Mouse (Mus musculus) embryonic fibroblast, embryonic 13.5 days (primary cell): ENCODE measurements at regions not wholly inside any gene's neighbourhood (a gene's known extent, or its start where the extent isn't known, plus 50 kb on each side); places are given as distances from the start of the nearest gene placed in this dataset.
"Not testable (repeated sequence)": the region's sequence is repeated elsewhere in the genome, so short reads cannot be mapped to it uniquely, and the experiment has no call there.

ENCODE experiments used
- H3K27ac ChIP-seq: 2 replicates; pipeline ENCODE4 v1.5.1; 2012; ENCODE audit warnings: low read length, control low read depth, inconsistent platforms; ENCODE audit not compliant: insufficient read depth
- H3K4me1 ChIP-seq: 2 replicates; pipeline ENCODE4 v1.6.1; 2011; ENCODE audit warnings: low read length; ENCODE audit not compliant: control insufficient read depth, insufficient read depth
- H3K4me3 ChIP-seq: 2 replicates; pipeline ENCODE4 v1.5.1; 2011; ENCODE audit warnings: mild to moderate bottlenecking, control low read depth, low read length; ENCODE audit not compliant: insufficient read depth
- CTCF ChIP-seq: IDR thresholded peaks from 2 replicates; pipeline ENCODE4 v1.5.1; 2011; ENCODE audit warnings: mild to moderate bottlenecking, control low read depth, low read length, moderate library complexity, borderline replicate concordance; ENCODE audit not compliant: insufficient read depth
- POLR2A ChIP-seq: IDR thresholded peaks from 2 replicates; pipeline ENCODE4 v1.6.1; 2011; ENCODE audit warnings: low read depth, mild to moderate bottlenecking, control low read depth, low read length, moderate library complexity

DNA sequence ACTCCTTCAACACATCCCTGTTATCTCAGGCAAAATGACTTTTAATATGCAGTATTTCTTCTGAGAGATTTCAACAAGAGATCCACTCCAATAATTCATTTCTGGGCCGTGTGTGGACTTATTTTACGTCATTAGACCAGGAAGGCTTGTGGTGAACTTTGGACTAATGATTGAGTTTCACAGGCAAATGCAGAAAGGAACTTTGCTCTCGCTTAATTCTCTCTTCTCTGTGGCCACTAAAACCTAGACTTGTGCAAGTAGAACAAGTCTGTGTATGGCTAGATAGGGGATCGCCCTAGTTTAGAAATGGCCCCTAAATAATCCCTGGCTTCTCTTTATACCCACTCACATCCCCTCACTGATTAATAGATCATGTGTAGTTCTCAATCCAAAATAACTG lies 50.6 kb upstream of the Ppp1r12a start:
- TF ChIP-seq POLR2A (no peak), CTCF (no peak)
- H3K4me1 ChIP-seq, result no peaks in the 10 kb centered on the region
- H3K27ac ChIP-seq, result no peak overlapping the region
- H3K4me3 ChIP-seq, result no peak overlapping the region

DNA sequence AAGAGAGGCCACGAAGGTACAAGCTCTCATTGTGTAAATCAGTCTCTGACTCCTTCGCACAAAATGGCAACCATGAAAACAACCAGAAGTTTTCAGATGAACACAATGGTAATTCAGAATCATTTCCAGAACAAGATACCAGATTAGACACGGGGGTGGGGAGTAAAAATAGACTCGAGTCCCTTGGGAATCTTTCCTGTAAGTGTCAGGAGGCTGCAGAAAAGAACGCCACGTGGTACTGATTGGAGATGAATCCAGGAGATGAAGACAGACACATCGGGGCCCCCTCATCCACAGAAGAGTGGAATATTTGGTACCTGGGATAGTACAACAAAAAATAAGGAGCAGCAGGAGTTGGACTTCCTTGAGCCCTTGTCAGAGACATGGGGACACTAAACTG lies 51.1 kb upstream of the Ppp1r12a start:
- Histone ChIP-seq H3K4me3 (no peak overlapping the region), H3K4me1 (no peaks in the 10 kb centered on the region), H3K27ac (no peak overlapping the region)
- TF ChIP-seq POLR2A (no peak), CTCF (no peak)

DNA sequence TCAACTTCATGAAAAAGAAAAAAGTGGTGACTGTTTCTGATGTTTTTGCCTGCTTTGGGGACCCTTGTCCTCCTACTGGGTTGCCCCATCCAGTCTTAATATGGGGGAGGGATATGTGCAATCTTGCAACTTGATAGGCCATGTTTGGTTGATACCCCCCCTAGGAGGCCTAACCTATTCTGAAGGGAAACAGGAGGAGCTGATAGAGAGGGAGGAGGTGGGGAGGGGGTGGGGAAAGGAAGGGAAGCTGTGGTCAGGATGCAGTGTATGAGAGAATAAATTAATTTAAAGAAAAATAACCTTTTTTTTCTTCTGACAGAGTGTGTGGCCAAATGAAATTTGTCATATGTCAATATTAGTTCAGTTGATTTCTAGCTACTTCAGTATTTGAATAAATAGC lies 51.8 kb upstream of the Ppp1r12a start:
- Histone ChIP-seq H3K4me1 (no peaks in the 10 kb centered on the region), H3K27ac (no peak overlapping the region), H3K4me3 (no peak overlapping the region)
- TF ChIP-seq CTCF (no peak), POLR2A (no peak)

DNA sequence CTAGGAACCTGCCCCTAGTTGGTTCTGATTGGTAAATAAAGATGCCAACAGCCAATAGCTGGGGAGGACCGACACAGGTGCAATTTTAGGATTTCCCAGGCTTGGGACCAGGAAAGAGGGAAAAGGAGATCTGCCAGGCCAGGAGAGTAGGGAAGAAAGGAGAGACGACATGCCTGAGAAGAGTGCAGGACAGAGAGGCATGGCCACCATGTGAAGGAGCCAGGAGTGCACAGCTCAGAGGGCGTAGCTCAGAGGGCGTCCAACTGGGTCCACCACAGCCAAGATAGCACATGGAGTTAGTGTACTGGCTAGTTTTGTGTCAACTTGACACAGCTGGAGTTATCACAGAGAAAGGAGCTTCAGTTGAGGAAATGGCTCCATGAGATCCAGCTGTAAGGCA lies 53.5 kb upstream of the Ppp1r12a start:
- H3K27ac ChIP-seq, H3K4me1 ChIP-seq, H3K4me3 ChIP-seq: not testable (repeated sequence)

DNA sequence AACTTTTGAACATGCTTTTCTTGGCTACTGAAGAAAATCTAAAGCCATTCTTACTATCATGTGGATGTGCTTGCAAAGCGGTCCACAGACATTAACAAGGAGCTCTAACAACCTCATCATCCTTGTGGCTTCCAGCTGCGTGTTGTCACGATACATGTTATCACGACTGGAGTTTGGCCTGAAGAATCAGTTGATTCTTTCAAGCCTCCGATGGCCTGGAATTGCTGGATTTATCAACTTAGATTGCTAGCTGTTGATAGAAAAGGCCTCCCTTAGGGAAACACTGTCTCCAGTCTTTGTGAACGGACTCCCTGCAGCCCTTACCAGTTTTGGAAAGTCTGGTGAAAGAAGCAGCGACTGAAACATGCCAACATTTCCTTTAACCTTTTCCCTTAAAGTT lies 60.5 kb upstream of the Ppp1r12a start:
- Histone ChIP-seq H3K27ac (no peak overlapping the region), H3K4me1 (no peaks in the 10 kb centered on the region), H3K4me3 (no peak overlapping the region)
- TF ChIP-seq CTCF (no peak), POLR2A (no peak)

DNA sequence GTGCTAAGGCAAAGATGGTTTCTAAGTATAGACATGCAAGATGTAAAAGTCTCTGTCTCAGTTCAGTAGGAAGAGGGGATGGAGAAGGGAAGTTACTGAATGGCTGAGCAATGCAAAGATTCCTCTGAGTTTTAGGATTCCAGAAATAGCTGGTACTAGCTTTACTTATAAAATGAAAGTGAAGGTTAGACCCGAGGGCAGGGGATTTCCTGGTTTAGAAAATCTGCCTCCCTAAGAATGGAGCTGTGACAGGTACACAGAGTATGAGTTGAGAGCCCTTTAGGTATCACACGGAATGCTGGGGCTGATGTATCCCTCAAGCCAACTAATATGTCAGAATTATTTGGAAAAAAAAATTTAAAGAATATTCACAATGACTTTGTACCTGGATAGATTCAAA lies 69.0 kb upstream of the Ppp1r12a start:
- Histone ChIP-seq H3K4me1 (no peaks in the 10 kb centered on the region), H3K27ac (no peak overlapping the region), H3K4me3 (no peak overlapping the region)
- TF ChIP-seq POLR2A (no peak), CTCF (no peak)

DNA sequence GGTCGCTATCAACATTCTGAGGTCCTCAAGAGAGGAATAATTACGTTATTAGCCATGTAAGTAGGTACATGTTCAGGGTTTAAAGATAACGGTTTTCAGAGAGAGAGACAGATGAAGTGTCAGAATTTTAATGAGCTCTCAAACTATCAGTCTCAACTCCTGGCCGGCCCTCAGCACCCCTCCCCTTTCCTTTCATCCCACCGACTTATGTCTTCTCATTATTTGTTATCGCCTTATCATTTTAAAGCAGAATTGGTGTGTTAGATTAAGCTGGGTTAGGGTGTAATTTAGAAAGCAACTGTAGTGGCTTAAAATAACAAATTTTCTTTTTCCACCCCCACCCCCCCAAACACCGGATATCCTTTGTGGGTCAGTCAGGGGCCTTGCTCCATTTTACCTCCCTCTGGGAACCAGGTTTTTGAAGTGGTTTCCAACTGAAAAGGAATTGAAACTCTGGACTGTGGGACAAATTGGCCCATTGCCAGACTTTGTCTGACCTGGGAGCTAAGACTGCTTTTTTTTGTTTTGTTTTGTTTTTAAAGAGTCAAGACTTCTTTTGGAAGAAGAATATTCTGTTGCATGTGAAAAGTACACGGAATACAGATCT lies 72.5 kb upstream of the Ppp1r12a start:
- TF ChIP-seq POLR2A (no peak), CTCF (no peak)
- H3K4me3 ChIP-seq, result no peak overlapping the region
- H3K27ac ChIP-seq, result no peak overlapping the region
- H3K4me1 ChIP-seq, result no peaks in the 10 kb centered on the region

DNA sequence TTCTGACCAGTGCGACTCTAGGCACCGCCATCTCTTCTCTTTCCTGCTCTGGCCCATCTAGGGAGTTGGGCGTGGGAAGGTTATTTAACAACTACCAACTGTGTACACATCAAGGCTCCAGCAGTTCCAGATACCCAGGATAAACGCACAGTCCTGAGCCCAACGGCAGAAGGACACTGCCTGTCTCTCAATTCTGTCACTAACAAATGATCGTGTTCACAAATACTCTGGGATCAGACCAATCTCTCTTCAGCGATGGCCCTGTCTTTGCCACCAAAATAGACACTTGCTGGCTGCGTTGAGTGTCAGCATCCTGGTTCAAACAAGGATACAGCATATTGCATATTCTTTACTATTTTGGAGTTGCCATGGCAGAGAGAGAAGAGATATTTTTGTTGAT lies 73.1 kb upstream of the Ppp1r12a start:
- H3K4me3 ChIP-seq, result no peak overlapping the region
- TF ChIP-seq CTCF, result no peak
- no peak for TF ChIP-seq POLR2A
- H3K4me1 ChIP-seq, result no peaks in the 10 kb centered on the region
- no peak overlapping the region for H3K27ac ChIP-seq

DNA sequence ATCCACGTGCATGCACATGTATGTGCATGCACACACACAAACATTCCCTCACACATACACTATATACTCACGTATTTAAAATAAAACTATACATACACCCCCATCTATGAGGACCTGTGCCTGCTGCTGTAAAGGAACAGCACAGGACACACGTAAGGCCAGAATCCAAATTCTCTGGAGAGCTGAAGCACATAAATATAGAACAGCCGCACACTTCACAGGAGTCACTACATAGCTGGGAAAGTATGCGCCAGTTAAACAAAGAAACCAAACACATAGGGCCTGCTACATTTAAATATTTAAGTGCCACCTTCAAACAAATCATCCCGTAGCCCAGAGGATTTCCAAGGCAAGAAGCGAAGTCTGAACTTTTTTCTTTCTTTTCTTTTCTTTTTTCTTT lies 73.8 kb upstream of the Ppp1r12a start:
- TF ChIP-seq CTCF (no peak), POLR2A (no peak)
- Histone ChIP-seq H3K27ac (no peak overlapping the region), H3K4me1 (no peaks in the 10 kb centered on the region), H3K4me3 (no peak overlapping the region)

DNA sequence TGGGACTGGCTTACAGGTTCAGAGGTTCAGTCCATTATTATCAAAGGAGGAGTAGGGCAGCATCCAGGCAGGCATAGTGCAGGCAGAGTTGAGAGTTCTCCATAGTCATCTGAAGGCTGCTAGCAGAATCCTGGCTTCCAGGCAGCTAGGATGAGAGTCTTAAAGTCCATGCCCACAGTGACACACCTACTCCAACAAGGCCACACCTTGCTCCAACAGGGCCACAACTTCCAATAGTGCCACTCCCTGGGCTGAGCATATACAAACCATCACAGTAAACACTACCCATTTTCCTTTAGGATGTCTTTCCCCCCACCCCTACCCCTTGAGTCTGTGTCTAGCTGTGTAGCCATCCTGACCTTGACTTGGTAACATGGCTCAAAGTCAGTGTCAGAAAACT lies 78.8 kb upstream of the Ppp1r12a start:
- Histone ChIP-seq H3K4me1 (no peaks in the 10 kb centered on the region), H3K27ac (no peak overlapping the region), H3K4me3 (no peak overlapping the region)
- no peak for TF ChIP-seq CTCF
- no peak for TF ChIP-seq POLR2A

DNA sequence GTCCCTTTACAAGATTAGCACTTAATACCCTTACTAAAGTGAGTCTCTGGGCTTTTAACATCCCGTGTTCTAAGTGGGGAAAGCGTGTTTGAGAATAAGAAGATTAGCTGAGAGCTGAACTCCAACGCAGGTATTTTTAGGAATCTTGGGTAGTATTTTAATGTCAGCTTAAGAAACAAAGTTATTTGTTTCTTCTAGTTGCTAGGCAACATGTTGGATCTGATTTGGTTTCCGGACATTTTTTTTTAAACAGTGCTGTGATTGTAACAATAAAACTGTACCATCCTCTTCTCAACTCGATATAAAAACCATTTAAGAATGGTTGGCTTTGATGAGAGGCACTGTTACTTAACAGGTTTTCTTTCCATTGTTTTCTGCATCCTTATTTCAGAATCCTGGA lies 86.8 kb upstream of the Ppp1r12a start:
- TF ChIP-seq CTCF (no peak), POLR2A (no peak)
- no peak overlapping the region for H3K4me3 ChIP-seq
- no peaks in the 10 kb centered on the region for H3K4me1 ChIP-seq
- no peak overlapping the region for H3K27ac ChIP-seq

DNA sequence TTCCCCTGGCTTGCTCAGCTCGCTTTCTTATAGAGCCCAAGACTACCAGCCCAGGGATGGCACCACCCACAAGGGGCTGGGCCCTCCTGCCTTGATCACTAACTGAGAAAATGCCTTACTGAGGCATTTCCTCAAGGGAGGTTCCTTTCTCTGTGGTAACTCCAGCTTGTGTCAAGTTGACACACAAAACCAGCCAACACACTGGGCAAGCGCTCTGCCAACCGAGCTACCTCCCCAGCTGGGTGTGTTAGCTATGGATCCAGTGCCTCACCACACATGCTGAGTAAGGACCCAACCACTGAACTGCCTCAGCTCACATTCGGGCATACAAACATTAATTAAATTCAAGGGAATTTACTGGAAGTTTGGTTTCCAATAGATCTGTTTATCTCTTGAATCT lies 88.2 kb upstream of the Ppp1r12a start:
- no peak overlapping the region for H3K27ac ChIP-seq
- TF ChIP-seq POLR2A (no peak), CTCF (no peak)
- no peak overlapping the region for H3K4me3 ChIP-seq

More for the DNA sequence above, 88.2 kb upstream of the Ppp1r12a start:
- H3K4me1 ChIP-seq, result no peaks in the 10 kb centered on the region
